Mouse (Mus musculus) kidney, postnatal 25 days (tissue): ENCODE data around the gene Sult5a1.

ENCODE experiments used
- DNase-seq, 2 experiments: peaks; one replicate each; pipeline ENCODE4 v3.0.0; 2021; ENCODE audit warnings: mixed read lengths in 2 of 2

The Sult5a1 gene

DNA sequence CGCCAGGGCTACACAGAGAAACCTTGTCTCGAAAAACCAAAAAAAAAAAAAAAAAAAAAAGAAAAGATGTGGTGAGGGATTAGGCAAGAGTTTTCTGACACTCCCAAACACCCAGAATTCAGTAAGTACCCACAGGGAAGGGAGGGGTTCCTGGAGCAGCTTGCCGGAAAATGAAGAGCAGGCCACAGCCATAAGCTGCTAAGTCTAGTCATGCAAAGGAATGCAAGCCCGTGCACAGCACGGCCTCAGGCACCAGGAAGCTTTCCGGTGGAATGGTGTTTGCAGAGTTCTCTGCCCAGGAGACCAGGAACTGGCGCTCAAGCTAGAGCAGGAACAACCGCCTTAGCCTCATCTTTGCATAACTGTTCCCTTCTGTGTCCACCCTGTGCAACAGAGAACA, 57.8 kb downstream of the Sult5a1 start:
- peak in 1 of 2 experiments; percentile 43 for DNase-seq

GRCm38 (mm10) chr8:123097786-123098584, 60.1 kb downstream of the Sult5a1 start:
- peak; percentile 57 to 79 for DNase-seq

DNA sequence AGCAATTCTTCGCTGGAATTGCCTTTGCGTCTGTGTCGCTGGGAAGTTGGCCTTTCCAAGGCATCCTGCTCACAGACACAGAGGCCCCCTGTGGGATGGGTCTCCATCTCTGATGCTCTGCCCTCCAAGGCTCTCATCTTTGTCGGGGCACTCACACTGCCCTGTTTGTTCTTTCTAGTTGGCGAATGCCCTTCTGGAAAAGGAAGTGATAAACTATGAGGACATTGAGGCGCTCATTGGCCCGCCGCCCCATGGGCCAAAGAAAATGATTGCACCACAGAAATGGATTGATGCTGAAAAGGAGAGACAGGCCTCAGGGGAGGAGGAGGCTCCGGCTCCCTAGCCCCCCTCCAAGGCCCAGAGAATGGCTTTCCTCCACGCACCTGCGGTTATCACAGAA, 60.9 kb downstream of the Sult5a1 start:
- no peak for DNase-seq
